Mouse (Mus musculus) intestine, embryonic 14.5 days (tissue): ENCODE measurements around the gene Fntb. TPM values are rescaled to one million over a fixed set of nuclear protein-coding genes. Genes with fewer than 3 reads are reported as not detected.

Experiments
- ATAC-seq: fragments of 200-750 bp; cut with Nextera tagmentation; replicated peaks from 2 replicates; pipeline ENCODE4 v1.8.0; 2017; ENCODE audit warnings: low read depth, moderate number of reproducible peaks, moderate TSS enrichment, moderate library complexity; ENCODE audit not compliant: low FRiP score, low TSS enrichment
- DNase-seq: peaks from one replicate; pipeline ENCODE4 v3.0.0-alpha.2; 2018; ENCODE audit warnings: low spot score
- H3K27ac ChIP-seq: fragments of 300-500 bp; sonication (generic); 2 replicates; pipeline ENCODE4 v1.5.1; 2014; ENCODE audit warnings: low read depth, mild to moderate bottlenecking, control low read depth
- H3K27me3 ChIP-seq: fragments of 300-500 bp; sonication (generic); replicated peaks from 2 replicates; pipeline ENCODE4 v1.6.1; 2014; ENCODE audit warnings: low read length, control low read depth; ENCODE audit not compliant: control insufficient read depth, insufficient read depth
- H3K36me3 ChIP-seq: fragments of 300-500 bp; sonication (generic); 2 replicates; pipeline ENCODE4 v1.6.1; 2014; ENCODE audit warnings: low read length, control low read depth; ENCODE audit not compliant: control insufficient read depth, insufficient read depth
- H3K4me1 ChIP-seq: fragments of 300-500 bp; sonication (generic); replicated peaks from 2 replicates; pipeline ENCODE4 v1.6.1; 2014; ENCODE audit warnings: low read length, control low read depth, mixed read lengths; ENCODE audit not compliant: control insufficient read depth, insufficient read depth
- H3K4me2 ChIP-seq: fragments of 300-500 bp; sonication (generic); 2 replicates; pipeline ENCODE4 v1.6.1; 2014; ENCODE audit warnings: low read length
- H3K4me3 ChIP-seq: fragments of 300-500 bp; sonication (generic); 2 replicates; pipeline ENCODE4 v1.5.1; 2014; ENCODE audit warnings: low read depth, low read length, control low read depth, mixed read lengths
- H3K9ac ChIP-seq: fragments of 300-500 bp; sonication (generic); 2 replicates; pipeline ENCODE4 v1.6.1; 2014; ENCODE audit warnings: mild to moderate bottlenecking, low read length
- H3K9me3 ChIP-seq: fragments of 300-500 bp; sonication (generic); 2 replicates; pipeline ENCODE4 v1.6.1; 2016; ENCODE audit warnings: low read length, control low read depth; ENCODE audit not compliant: control insufficient read depth
- WGBS: fragments of 180-500 bp; shearing (Covaris S2); extraction: QIAGEN DNeasy Blood & Tissue Kit; methylation state at CpG from one replicate; pipeline ENCODE4 v1.1.7; 2014; 5-methylcytosine and 5-hydroxymethylcytosine counted together
- polyA plus RNA-seq: library from polyadenylated mRNA; unstranded; fragments of >200 nt; fragmentation: Nextera tagmentation; extraction: Ambion mirVana; gene quantifications from 2 replicates; pipeline ENCODE4 v1.2.1, GENCODE M21; 2014

The Fntb gene
- polyA plus RNA-seq, 1 experiment from 2014 or later, result 39.3 TPM

DNA sequence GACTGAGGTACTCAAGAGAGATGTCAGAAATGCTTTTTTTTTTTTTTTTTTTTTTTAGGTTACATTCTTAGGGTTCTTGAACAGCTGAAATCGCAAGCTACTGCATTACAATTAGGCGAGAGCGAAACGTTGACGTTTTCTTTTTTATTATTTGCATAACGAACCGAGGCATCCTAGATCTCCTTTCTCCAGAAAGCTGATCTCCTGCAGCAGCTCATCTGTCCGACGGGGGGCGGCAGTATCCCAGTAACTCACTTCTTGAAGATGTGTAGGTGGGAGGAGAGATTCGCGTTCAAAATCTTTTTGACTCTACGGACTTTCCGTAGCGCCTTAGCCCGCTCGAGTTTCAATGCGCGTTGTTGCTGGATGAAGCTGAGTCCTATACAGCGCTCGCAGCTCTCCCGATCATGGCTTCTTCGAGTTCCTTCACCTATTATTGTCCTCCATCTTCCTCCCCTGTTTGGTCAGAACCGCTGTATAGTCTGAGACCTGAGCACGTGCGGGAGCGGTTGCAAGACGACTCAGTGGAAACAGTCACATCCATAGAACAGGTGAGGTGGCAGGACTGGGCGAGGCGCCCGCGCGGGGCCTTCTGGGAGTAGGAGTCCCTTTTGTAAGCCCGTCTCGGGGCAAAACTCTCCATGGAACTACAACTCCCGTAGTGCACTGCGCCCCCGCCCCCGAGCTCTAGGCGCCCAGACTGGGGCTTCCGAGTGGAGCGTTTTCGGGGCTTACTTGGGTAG, 71.9 kb downstream of the Fntb start:
- Histone ChIP-seq H3K4me1 (peaks cover 10% of the 10 kb centered on the region; the same call in 1 of the 2 replicates), H3K4me2 (peak overlapping the region; percentile 72), H3K4me3 (peak overlapping the region; percentile 83), H3K9ac (peak overlapping the region; percentile 72), H3K36me3 (no peaks in the 10 kb centered on the region), H3K9me3 (no peaks in the 10 kb centered on the region), H3K27me3 (no peaks in the 10 kb centered on the region), H3K27ac (no peak overlapping the region)
- DNase-seq (peak; percentile 99), ATAC-seq (peak; percentile 99)
- WGBS, result under 1% methylated on average over 43 of the region's 43 CpGs

DNA sequence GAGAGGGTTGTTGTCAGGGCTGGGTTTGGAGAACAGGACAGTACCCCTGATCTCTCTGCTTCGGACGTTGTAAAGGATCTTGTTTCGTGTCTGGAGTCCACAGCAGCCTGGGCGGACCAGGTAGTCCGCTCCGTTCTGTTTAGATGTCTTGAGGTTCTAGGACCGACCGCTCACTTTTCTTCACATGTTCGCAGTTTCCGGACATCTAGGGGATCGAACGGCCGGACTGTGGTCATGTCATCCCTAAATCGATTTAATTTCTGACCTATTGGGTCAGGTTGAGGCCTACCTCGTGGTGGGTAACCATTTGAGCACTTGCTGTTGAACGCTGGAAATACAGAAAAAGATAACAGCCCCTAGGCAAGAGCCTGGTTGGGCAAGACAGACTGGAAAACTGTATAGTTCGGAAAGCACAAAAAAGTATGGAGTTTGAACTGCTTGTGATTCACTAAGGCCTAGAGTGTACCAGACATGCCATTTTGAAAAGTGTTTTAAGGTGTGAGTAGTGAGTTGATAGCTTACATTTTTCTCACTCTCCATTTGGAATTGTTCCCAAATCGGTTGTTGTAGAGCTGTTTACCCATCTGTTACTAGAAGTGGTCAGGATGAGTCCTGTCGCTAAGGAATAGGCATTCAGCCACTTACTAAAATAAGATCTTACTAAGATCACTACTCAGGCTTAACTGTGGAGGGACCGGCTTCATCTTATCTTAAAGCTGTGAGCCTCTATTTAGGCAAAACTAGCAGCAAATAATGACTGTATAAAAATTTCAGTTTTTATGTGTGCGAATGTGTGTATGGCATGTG, 72.7 kb downstream of the Fntb start:
- no peak overlapping the region for H3K27ac ChIP-seq
- H3K4me1 ChIP-seq, result peaks cover 10% of the 10 kb centered on the region; the same call in 1 of the 2 replicates
- H3K4me2 ChIP-seq, result peak overlapping the region; percentile 72
- H3K27me3 ChIP-seq, result no peaks in the 10 kb centered on the region
- peak; percentile 15 for ATAC-seq
- H3K9ac ChIP-seq, result peak overlapping the region; percentile 72
- 12% methylated on average over 21 of the region's 21 CpGs for WGBS
- peak overlapping the region; percentile 83 for H3K4me3 ChIP-seq
- no peaks in the 10 kb centered on the region for H3K9me3 ChIP-seq
- peaks cover 4% of the 10 kb centered on the region; the same call in 1 of the 2 replicates for H3K36me3 ChIP-seq
- DNase-seq, result no peak

DNA sequence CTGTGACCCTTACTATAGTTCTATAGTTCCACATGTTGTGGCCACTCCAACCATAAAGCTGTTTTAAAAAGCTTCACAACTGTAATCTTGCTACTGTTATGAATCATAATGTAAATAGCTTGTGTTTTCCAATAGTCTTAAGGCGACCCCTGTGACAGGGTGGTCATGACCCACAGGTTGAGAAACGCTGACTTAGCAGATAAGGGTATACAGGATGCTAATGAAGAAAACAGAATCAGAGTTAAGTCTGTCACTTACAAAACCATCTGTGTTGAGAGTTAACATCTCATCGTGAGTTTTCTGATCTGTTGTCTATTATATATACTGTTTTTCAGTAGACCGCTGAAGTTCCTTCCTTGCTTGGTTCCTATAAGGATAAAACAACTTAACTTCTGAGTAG, 73.9 kb downstream of the Fntb start:
- no peak overlapping the region for H3K9ac ChIP-seq
- 87% methylated on average over 4 of the region's 4 CpGs for WGBS

DNA sequence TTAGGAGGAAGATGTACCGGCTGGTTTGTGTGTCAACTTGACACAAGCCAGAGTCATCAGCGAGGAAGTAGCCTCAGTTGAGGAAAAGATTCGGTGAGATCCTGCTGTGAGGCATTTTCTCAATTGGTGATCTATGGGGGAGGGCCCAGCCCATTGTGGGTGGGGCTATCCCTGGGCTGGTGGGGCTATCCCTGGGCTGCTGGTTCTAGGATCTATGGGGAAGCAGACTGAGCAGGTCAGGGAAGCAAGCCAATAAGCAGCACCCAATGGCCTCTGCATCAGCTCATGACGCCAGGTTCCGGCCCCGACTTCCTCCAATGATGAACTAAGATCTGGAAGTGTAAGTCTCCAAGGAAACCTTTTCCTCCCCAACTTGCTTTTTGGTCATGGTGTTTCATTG, 74.7 kb downstream of the Fntb start:
- Histone ChIP-seq H3K9ac (no peak overlapping the region), H3K4me1 (peaks cover 10% of the 10 kb centered on the region; the same call in 1 of the 2 replicates), H3K36me3 (peaks cover 7% of the 10 kb centered on the region; the same call in 1 of the 2 replicates), H3K27ac (no peak overlapping the region), H3K4me2 (no peak overlapping the region), H3K27me3 (no peaks in the 10 kb centered on the region), H3K4me3 (no peak overlapping the region), H3K9me3 (no peaks in the 10 kb centered on the region)
- no peak for ATAC-seq
- 62% methylated on average over 6 of the region's 6 CpGs for WGBS
- no peak for DNase-seq

More for the DNA sequence above, 73.9 kb downstream of the Fntb start:
- H3K4me3 ChIP-seq, result no peak overlapping the region
- DNase-seq, result no peak
- ATAC-seq, result no peak
- H3K4me2 ChIP-seq, result no peak overlapping the region
- H3K27me3 ChIP-seq, result no peaks in the 10 kb centered on the region
- H3K9me3 ChIP-seq, result no peaks in the 10 kb centered on the region
- peaks cover 10% of the 10 kb centered on the region; the same call in 1 of the 2 replicates for H3K4me1 ChIP-seq
- peaks cover 7% of the 10 kb centered on the region; the same call in 1 of the 2 replicates for H3K36me3 ChIP-seq
- no peak overlapping the region for H3K27ac ChIP-seq

DNA sequence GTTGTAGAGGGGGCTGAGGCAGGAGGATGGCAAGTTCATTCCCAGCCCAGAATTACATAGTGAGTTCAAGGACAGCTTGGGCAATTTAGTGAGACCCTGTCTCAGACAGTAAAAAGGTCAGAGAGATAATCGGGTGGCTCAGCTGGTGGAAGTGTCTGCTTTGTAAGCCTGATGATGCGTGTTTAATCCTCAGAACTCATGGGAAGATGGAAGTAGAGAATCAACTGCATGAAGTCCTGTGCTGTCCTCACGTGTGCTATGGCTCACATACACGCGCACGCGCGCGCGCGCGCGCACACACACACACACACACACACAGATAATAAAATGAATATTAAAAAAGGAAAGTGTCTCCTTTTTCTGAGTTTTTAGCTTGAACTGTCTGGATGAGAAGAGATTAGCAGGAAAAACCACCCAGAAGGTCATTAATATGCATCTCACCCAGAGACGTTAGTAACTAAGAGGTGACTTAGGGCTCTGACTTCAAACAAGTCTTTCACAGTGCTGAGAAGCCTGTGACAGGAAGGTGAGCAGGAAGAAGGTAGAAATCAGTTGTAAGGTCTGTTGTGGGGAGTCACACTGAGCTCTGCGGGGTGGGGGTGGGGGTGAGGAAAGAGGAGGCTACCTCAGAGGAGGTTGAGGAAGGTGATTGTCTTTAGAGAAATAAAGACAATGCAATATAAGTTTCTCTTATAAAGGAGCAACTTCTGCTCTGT, 79.1 kb downstream of the Fntb start:
- Histone ChIP-seq H3K9me3 (no peaks in the 10 kb centered on the region), H3K27me3 (no peaks in the 10 kb centered on the region), H3K4me1 (no peaks in the 10 kb centered on the region), H3K27ac (no peak overlapping the region), H3K4me3 (no peak overlapping the region), H3K4me2 (no peak overlapping the region), H3K36me3 (peaks cover 7% of the 10 kb centered on the region; the same call in 1 of the 2 replicates), H3K9ac (no peak overlapping the region)
- no peak for DNase-seq
- WGBS, result 88% methylated on average over 15 of the region's 15 CpGs
- no peak for ATAC-seq

DNA sequence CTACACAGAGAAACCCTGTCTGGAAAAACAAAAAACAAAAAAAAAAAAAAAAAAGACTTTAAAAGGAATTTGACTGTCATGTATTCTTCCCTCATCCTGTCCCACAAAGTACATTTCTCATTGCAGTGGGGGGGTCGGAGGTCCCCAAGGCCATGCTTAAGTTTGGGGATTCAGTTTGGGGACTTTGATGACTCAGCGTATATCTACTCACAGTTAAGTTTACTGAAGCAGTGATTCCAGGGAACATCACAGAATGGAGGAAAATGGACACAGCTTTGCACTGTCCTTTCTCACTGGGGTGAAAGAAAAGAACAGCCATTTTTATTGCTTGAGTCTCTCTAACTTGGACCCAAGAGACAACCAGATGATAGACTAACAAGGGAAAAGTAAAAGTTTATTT, 87.0 kb downstream of the Fntb start:
- no peaks in the 10 kb centered on the region for H3K9me3 ChIP-seq
- no peaks in the 10 kb centered on the region for H3K36me3 ChIP-seq
- no peak overlapping the region for H3K4me2 ChIP-seq
- H3K9ac ChIP-seq, result no peak overlapping the region
- H3K27me3 ChIP-seq, result no peaks in the 10 kb centered on the region
- no peak overlapping the region for H3K4me3 ChIP-seq
- no peak overlapping the region for H3K27ac ChIP-seq
- DNase-seq (no peak), ATAC-seq (no peak)
- peaks cover 4% of the 10 kb centered on the region; the same call in 1 of the 2 replicates for H3K4me1 ChIP-seq
- WGBS, result 90% methylated on average over 2 of the region's 2 CpGs

DNA sequence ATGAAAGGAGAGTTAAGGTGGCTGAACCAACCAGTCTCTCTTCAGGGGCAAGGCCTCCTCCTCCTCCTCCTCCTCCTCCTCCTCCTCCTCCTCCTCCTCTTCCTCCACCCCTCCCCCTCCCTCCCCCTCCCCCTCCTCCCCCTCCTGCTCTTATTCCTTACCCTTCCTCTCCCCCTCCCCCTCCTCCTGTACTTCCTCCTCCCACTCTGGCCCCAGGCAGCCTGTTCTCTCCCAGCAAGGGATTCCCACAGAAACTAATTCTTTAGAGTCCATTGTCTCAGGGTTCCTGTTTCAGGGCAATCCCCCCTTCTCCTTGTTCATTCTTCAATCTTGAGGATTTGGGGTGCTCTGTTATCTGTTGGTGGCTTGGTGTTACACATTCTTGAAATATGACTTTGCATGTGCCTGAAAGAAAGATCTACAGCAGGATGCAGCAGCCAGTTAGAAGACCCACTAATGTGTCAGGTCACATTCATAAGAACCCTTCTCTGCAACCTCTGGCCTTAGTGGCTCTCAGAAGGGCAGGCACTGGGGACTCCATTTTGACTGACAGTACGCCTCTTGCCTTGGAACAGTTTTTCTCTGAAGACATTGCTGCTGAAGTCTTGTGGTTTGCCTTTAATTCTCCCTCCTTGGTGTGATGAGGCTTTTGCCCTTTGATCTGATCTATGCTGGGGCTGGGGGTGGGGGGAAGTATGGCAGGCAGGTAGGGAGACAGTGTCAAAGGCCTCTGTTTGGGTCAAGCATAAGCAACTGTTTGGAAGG, 88.2 kb downstream of the Fntb start:
- H3K27ac ChIP-seq, result no peak overlapping the region
- 93% methylated on average over 1 of the region's 1 CpGs for WGBS
- H3K36me3 ChIP-seq, result no peaks in the 10 kb centered on the region
- H3K4me1 ChIP-seq, result peaks cover 4% of the 10 kb centered on the region; the same call in 1 of the 2 replicates
- no peaks in the 10 kb centered on the region for H3K9me3 ChIP-seq
- H3K9ac ChIP-seq, result no peak overlapping the region
- H3K27me3 ChIP-seq, result no peaks in the 10 kb centered on the region
- ATAC-seq (no peak), DNase-seq (no peak)
- no peak overlapping the region for H3K4me3 ChIP-seq
- no peak overlapping the region for H3K4me2 ChIP-seq

DNA sequence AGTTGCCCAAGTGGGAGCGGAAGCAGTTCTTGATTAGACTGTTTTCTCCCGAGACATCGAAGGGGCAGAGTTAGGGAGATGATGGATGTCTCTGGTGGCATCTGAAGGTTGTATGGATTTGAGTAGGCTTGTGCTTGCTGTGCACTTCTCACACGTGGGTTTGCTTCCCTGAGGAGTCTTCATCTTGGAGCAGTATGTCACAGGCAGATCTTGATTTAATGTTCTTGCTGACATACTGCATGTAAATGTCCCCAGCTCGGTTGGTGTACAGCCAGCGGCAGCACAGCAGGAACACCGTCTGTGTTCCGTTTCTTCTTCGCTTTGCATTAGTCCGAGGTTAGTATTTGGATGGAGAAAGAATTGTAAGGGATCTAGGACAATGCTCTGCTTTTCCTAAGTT, 91.7 kb downstream of the Fntb start:
- Histone ChIP-seq H3K27me3 (no peaks in the 10 kb centered on the region), H3K4me2 (no peak overlapping the region), H3K4me1 (peaks cover 4% of the 10 kb centered on the region; the same call in 1 of the 2 replicates), H3K9me3 (no peaks in the 10 kb centered on the region), H3K27ac (no peak overlapping the region), H3K36me3 (no peaks in the 10 kb centered on the region), H3K9ac (no peak overlapping the region), H3K4me3 (no peak overlapping the region)
- WGBS, result 87% methylated on average over 10 of the region's 10 CpGs
- DNase-seq (no peak), ATAC-seq (no peak)
